Mouse (Mus musculus): Measurements from ENCODE around the gene Tspan4. TPM values are rescaled to one million over a fixed set of nuclear protein-coding genes. Genes with fewer than 3 reads are reported as not detected.

Tspan4 gene
- polyA plus RNA-seq, 1 experiment, result 95.5 TPM

DNA sequence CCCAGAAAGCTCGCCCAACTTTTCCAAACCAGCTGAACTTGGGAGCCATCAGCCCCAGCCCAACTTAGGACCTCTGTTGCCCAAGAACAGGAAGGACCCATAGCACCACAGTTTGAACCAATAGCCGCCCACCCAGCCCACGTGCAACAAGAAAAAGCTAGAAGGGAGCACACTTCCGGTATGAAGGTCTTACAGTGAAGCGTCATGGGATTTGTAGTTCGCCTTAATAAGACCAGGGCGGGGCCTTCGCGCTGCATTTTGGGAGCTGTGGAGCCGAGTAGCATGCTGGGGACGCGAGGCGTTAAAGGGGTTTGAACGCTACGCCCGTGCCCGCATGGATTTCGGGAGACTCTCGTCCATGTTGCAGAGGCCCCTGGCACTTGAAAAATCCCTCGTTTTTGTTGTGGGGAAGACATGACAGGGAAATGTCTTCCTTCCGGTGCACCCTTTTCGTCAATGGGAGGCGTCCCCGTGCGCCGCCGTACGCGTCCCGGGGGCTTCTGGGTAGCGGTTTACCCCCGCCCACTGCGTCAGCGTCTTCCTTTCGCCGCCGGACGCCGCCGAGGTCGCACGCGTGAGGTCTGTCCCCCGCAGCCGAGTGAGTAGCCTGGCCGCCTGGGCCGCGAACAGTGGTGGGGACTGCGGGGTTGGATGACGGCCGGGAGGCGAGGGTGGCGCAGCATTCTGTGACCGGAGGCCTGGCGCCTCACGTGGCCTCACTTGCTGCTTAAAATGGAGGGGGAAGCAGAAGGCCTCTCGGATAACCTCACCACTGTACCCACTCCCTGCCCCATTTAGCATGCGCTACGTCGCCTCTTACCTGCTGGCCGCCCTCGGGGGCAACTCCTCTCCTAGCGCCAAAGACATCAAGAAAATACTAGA lies 27.7 kb upstream of the Tspan4 start, which contains the start of gene Rplp2:
Gene Rplp2, plus strand, starts transcription at position 261 of the 882 bp plus-strand sequence.
- peak within 1 kb of the TSS; percentile 98 for H3K4me2 ChIP-seq (ENCODE audit: low read depth)
- TF ChIP-seq REST (IDR thresholded peaks at IDR 0.05; ENCODE audit: insufficient read depth, insufficient read length), result peak; percentile 40
- no peak for TF ChIP-seq MYOD1 (IDR thresholded peaks at IDR 0.05; ENCODE audit: control insufficient read depth in 1 of 3, insufficient read length in 2 of 3, low read depth in 2 of 3)
- TF ChIP-seq E2F4 (IDR thresholded peaks at IDR 0.05; ENCODE audit: insufficient read depth), result no peak
- TF ChIP-seq TCF3 (IDR thresholded peaks at IDR 0.05; ENCODE audit: insufficient read length, low read depth), result no peak
- 0 out of 2 replicates have a peak, but pooled peaks have one; percentile 5 for TF ChIP-seq CEBPB (IDR thresholded peaks at IDR 0.05; ENCODE audit: insufficient read depth, poor library complexity, severe bottlenecking)
- TF ChIP-seq SRF (IDR thresholded peaks at IDR 0.05; ENCODE audit: control insufficient read depth, insufficient read length, low read depth), result peak; percentile 7
- no peak for TF ChIP-seq MYOG (IDR thresholded peaks at IDR 0.05; ENCODE audit: control insufficient read depth in 1 of 3, insufficient read depth in 1 of 3, insufficient read length in 2 of 3, low read depth in 2 of 3)
- no peak for TF ChIP-seq TCF12 (IDR thresholded peaks at IDR 0.05; ENCODE audit: insufficient read depth, poor library complexity, severe bottlenecking)
- peak; percentile 99 for TF ChIP-seq POLR2A (IDR thresholded peaks at IDR 0.05; ENCODE audit: insufficient read length, low read depth)
- peak; percentile 96 for TF ChIP-seq POLR2AphosphoS2 (IDR thresholded peaks at IDR 0.05; ENCODE audit: insufficient read length, low read depth)
- TF ChIP-seq USF1 (IDR thresholded peaks at IDR 0.05; ENCODE audit: low read depth), result peak; percentile 80
- TF ChIP-seq MAX (IDR thresholded peaks at IDR 0.05; ENCODE audit: low read depth), result peak; percentile 63

DNA sequence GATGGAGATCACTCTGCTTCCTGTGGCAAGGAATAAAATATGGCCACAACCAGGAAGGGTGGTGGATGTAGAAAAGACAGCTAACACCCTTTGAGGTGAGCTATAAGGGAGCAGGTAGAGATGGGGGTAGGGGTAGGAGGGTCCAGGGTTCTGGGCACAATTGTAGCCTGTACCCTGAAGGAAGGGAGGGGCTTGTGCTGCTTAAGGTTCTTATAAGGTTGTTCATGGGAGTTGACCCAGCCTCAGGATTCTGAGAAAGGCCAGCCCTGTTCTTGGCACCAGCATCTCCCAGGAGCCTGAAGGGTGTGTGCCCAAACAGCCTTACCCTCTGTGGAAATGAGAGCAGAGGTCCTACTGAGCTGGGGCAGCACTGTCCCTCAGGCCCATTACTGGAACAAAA lies 23.1 kb upstream of the Tspan4 start:
- H3ac ChIP-seq (ENCODE audit: control insufficient read depth, insufficient read length), result no peak overlapping the region
- H3K4me2 ChIP-seq (ENCODE audit: low read depth), result no peak overlapping the region
- no peak for TF ChIP-seq E2F4 (IDR thresholded peaks at IDR 0.05; ENCODE audit: insufficient read depth)
- TF ChIP-seq MYOD1 (IDR thresholded peaks at IDR 0.05; ENCODE audit: control insufficient read depth in 1 of 3, insufficient read length in 2 of 3, low read depth in 2 of 3), result no peak
- no peak for TF ChIP-seq REST (IDR thresholded peaks at IDR 0.05; ENCODE audit: insufficient read depth, insufficient read length)
- TF ChIP-seq MYOG (IDR thresholded peaks at IDR 0.05; ENCODE audit: control insufficient read depth in 1 of 3, insufficient read depth in 1 of 3, insufficient read length in 2 of 3, low read depth in 2 of 3), result no peak
- TF ChIP-seq TCF3 (IDR thresholded peaks at IDR 0.05; ENCODE audit: insufficient read length, low read depth), result no peak
- TF ChIP-seq CEBPB (IDR thresholded peaks at IDR 0.05; ENCODE audit: insufficient read depth, poor library complexity, severe bottlenecking), result no peak
- TF ChIP-seq USF1 (IDR thresholded peaks at IDR 0.05; ENCODE audit: low read depth), result no peak
- TF ChIP-seq MAX (IDR thresholded peaks at IDR 0.05; ENCODE audit: low read depth), result no peak
- peak; percentile 82 for TF ChIP-seq POLR2AphosphoS2 (IDR thresholded peaks at IDR 0.05; ENCODE audit: insufficient read length, low read depth)
- TF ChIP-seq SRF (IDR thresholded peaks at IDR 0.05; ENCODE audit: control insufficient read depth, insufficient read length, low read depth), result no peak
- TF ChIP-seq POLR2A (IDR thresholded peaks at IDR 0.05; ENCODE audit: insufficient read length, low read depth), result peak; percentile 24
- H3K4me3 ChIP-seq, result no peak overlapping the region
- no peaks in the 10 kb centered on the region for H3K27me3 ChIP-seq (ENCODE audit: control insufficient read depth, insufficient read depth, insufficient read length)
- peaks cover 20% of the 10 kb centered on the region for H3K36me3 ChIP-seq (ENCODE audit: control insufficient read depth, insufficient read depth)
- peaks cover 19% of the 10 kb centered on the region for H3K79me2 ChIP-seq (ENCODE audit: control insufficient read depth, insufficient read depth)

More for the DNA sequence above, 27.7 kb upstream of the Tspan4 start, which contains the start of gene Rplp2:
- Histone ChIP-seq H3ac (ENCODE audit: control insufficient read depth, insufficient read length) (peak within 1 kb of the TSS; percentile 96), H3K27me3 (ENCODE audit: control insufficient read depth, insufficient read depth, insufficient read length) (no peaks in the 10 kb centered on the region), H3K36me3 (ENCODE audit: control insufficient read depth, insufficient read depth) (peaks cover 20% of the 10 kb centered on the region), H3K4me3 (peak within 1 kb of the TSS; percentile 95), H3K79me2 (ENCODE audit: control insufficient read depth, insufficient read depth) (peaks cover 19% of the 10 kb centered on the region)

DNA sequence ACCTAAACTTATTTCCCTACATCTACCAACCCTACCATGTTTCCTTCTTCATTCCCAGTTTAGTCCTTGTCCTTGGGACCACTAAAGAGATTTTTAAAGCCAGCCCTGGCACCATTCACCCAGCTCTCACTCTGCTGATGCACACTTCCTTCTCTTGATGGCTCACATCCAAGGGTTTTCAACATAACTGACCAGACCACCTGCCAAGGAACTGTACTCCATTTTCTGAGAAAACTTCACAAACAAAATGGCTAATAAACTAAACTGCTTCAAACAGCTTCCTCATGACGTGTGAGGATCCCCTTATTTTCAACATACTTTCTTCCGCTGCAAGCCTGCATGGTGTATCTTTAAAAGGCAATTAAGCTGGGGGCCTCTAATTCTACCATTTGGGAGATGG lies 21.4 kb upstream of the Tspan4 start:
- Histone ChIP-seq H3K36me3 (ENCODE audit: control insufficient read depth, insufficient read depth) (peaks cover 17% of the 10 kb centered on the region), H3K79me2 (ENCODE audit: control insufficient read depth, insufficient read depth) (peaks cover 7% of the 10 kb centered on the region), H3K4me3 (no peak overlapping the region), H3K27me3 (ENCODE audit: control insufficient read depth, insufficient read depth, insufficient read length) (no peaks in the 10 kb centered on the region), H3ac (ENCODE audit: control insufficient read depth, insufficient read length) (no peak overlapping the region), H3K4me2 (ENCODE audit: low read depth) (no peak overlapping the region)
- TF ChIP-seq MYOD1 (IDR thresholded peaks at IDR 0.05; ENCODE audit: control insufficient read depth in 1 of 3, insufficient read length in 2 of 3, low read depth in 2 of 3) (no peak), POLR2A (IDR thresholded peaks at IDR 0.05; ENCODE audit: insufficient read length, low read depth) (no peak), REST (IDR thresholded peaks at IDR 0.05; ENCODE audit: insufficient read depth, insufficient read length) (no peak), CEBPB (IDR thresholded peaks at IDR 0.05; ENCODE audit: insufficient read depth, poor library complexity, severe bottlenecking) (no peak), MYOG (IDR thresholded peaks at IDR 0.05; ENCODE audit: control insufficient read depth in 1 of 3, insufficient read depth in 1 of 3, insufficient read length in 2 of 3, low read depth in 2 of 3) (no peak), TCF12 (IDR thresholded peaks at IDR 0.05; ENCODE audit: insufficient read depth, poor library complexity, severe bottlenecking) (no peak), MAX (IDR thresholded peaks at IDR 0.05; ENCODE audit: low read depth) (no peak), USF1 (IDR thresholded peaks at IDR 0.05; ENCODE audit: low read depth) (no peak), SRF (IDR thresholded peaks at IDR 0.05; ENCODE audit: control insufficient read depth, insufficient read length, low read depth) (no peak), E2F4 (IDR thresholded peaks at IDR 0.05; ENCODE audit: insufficient read depth) (no peak), POLR2AphosphoS2 (IDR thresholded peaks at IDR 0.05; ENCODE audit: insufficient read length, low read depth) (no peak), TCF3 (IDR thresholded peaks at IDR 0.05; ENCODE audit: insufficient read length, low read depth) (no peak)

DNA sequence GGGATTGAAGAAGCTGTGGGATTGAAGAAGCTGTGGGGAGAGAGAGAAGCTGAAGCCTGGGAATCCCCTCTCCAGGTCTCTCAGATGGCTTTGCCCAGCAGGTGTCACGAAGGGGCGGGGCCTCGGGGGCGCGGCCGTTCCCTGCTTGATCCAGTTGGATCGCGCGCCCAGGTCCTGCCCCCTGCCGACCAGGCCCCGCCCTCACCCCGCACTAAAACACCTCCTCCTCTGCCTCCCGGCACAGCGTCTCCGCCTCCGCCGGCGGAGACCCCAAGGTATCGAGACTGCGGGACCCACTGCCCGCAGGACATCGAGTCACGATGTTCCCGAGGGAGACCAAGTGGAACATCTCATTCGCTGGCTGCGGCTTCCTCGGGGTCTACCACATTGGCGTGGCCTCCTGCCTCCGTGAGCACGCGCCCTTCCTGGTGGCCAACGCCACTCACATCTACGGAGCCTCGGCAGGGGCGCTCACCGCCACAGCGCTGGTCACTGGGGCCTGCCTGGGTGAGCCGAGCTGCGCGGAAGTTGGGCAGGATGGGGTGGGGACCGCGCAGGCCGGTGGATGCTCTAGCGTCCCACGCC lies 20.0 kb upstream of the Tspan4 start, which contains the start of gene Pnpla2:
Gene Pnpla2, plus strand, starts transcription at position 232 of the 585 bp plus-strand sequence.
- H3K36me3 ChIP-seq (ENCODE audit: control insufficient read depth, insufficient read depth), result peaks cover 9% of the 10 kb centered on the region
- peak within 1 kb of the TSS; percentile 67 for H3K4me3 ChIP-seq
- H3K27me3 ChIP-seq (ENCODE audit: control insufficient read depth, insufficient read depth, insufficient read length), result no peaks in the 10 kb centered on the region
- peak within 1 kb of the TSS; percentile 71 for H3K4me2 ChIP-seq (ENCODE audit: low read depth)
- TF ChIP-seq MYOD1 (IDR thresholded peaks at IDR 0.05; ENCODE audit: control insufficient read depth in 1 of 3, insufficient read length in 2 of 3, low read depth in 2 of 3), result peak in 2 of 3 experiments; percentile 3 to 5
- no peak for TF ChIP-seq CEBPB (IDR thresholded peaks at IDR 0.05; ENCODE audit: insufficient read depth, poor library complexity, severe bottlenecking)
- TF ChIP-seq MYOG (IDR thresholded peaks at IDR 0.05; ENCODE audit: control insufficient read depth in 1 of 3, insufficient read depth in 1 of 3, insufficient read length in 2 of 3, low read depth in 2 of 3), result peak in 1 of 3 experiments; percentile 12
- TF ChIP-seq POLR2A (IDR thresholded peaks at IDR 0.05; ENCODE audit: insufficient read length, low read depth), result peak; percentile 74
- no peak for TF ChIP-seq TCF3 (IDR thresholded peaks at IDR 0.05; ENCODE audit: insufficient read length, low read depth)
- TF ChIP-seq POLR2AphosphoS2 (IDR thresholded peaks at IDR 0.05; ENCODE audit: insufficient read length, low read depth), result peak; percentile 82
- no peak for TF ChIP-seq MAX (IDR thresholded peaks at IDR 0.05; ENCODE audit: low read depth)
- peak within 1 kb of the TSS; percentile 27 for H3ac ChIP-seq (ENCODE audit: control insufficient read depth, insufficient read length)
- no peaks in the 10 kb centered on the region for H3K79me2 ChIP-seq (ENCODE audit: control insufficient read depth, insufficient read depth)

Measured in myocyte (in vitro differentiated cells).